Mouse (Mus musculus) neural tube, embryonic 13.5 days (tissue): ENCODE measurements around the gene Il17c. TPM values are rescaled to one million over a fixed set of nuclear protein-coding genes. Genes with fewer than 3 reads are reported as not detected.

ENCODE experiments used
- ATAC-seq: fragments of 200-750 bp; cut with Nextera tagmentation; 2 replicates; pipeline ENCODE4 v1.8.0; 2017; ENCODE audit warnings: low read depth, mild to moderate bottlenecking, moderate TSS enrichment, moderate library complexity
- H3K27ac ChIP-seq: fragments of 300-500 bp; sonication (generic); replicated peaks from 2 replicates; pipeline ENCODE4 v1.5.1; 2015; ENCODE audit warnings: moderate library complexity, mild to moderate bottlenecking, inconsistent platforms
- H3K27me3 ChIP-seq: fragments of 300-500 bp; sonication (generic); 2 replicates; pipeline ENCODE4 v1.6.1; 2015; ENCODE audit warnings: mild to moderate bottlenecking, inconsistent platforms
- H3K36me3 ChIP-seq: fragments of 300-500 bp; sonication (generic); 2 replicates; pipeline ENCODE4 v1.6.1; 2015; ENCODE audit warnings: mild to moderate bottlenecking, inconsistent platforms
- H3K4me1 ChIP-seq: fragments of 300-500 bp; sonication (generic); replicated peaks from 2 replicates; pipeline ENCODE4 v1.6.1; 2015; ENCODE audit warnings: inconsistent platforms
- H3K4me2 ChIP-seq: fragments of 300-500 bp; sonication (generic); 2 replicates; pipeline ENCODE4 v1.6.1; 2015; ENCODE audit warnings: inconsistent platforms, mild to moderate bottlenecking, moderate library complexity
- H3K4me3 ChIP-seq: fragments of 300-500 bp; sonication (generic); 2 replicates; pipeline ENCODE4 v1.5.1; 2015; ENCODE audit warnings: mild to moderate bottlenecking, inconsistent platforms
- H3K9ac ChIP-seq: fragments of 300-500 bp; sonication (generic); 2 replicates; pipeline ENCODE4 v1.6.1; 2015; ENCODE audit warnings: moderate library complexity, mild to moderate bottlenecking, inconsistent platforms
- H3K9me3 ChIP-seq: fragments of 300-500 bp; sonication (generic); 2 replicates; pipeline ENCODE4 v1.6.1; 2016; ENCODE audit warnings: inconsistent platforms
- WGBS: fragments of 180-500 bp; shearing (Covaris S2); methylation state at CpG from one replicate; pipeline ENCODE4 v1.1.7; 2015; 5-methylcytosine and 5-hydroxymethylcytosine counted together
- microRNA-seq: library from miRNA; unstranded; fragments of <30 nt; microRNA quantifications from one replicate; pipeline ENCODE4, GENCODE M21; 2016
- polyA plus RNA-seq: library from polyadenylated mRNA; unstranded; fragments of >200 nt; fragmentation: Nextera tagmentation; extraction: Ambion mirVana; gene quantifications from 2 replicates; pipeline ENCODE4 v1.2.1, GENCODE M21; 2015

The Il17c gene
- polyA plus RNA-seq, 1 experiment from 2014 or later: not detected

GRCm38 (mm10) chr8:122463651-122464640 is 42.1 kb downstream of the Il17c start:
- Histone ChIP-seq H3K27me3 (peaks cover 52% of the 10 kb centered on the region), H3K9me3 (no peaks in the 10 kb centered on the region), H3K36me3 (peaks cover 39% of the 10 kb centered on the region), H3K4me3 (no peak overlapping the region), H3K27ac (no peak overlapping the region), H3K4me1 (peaks cover 12% of the 10 kb centered on the region), H3K9ac (no peak overlapping the region), H3K4me2 (no peak overlapping the region)
- WGBS: 70% methylated on average over 12 of the region's 12 CpGs
- ATAC-seq: no peak

- 79% methylated on average over 7 of the region's 7 CpGs for WGBS
- H3K27ac ChIP-seq: no peak overlapping the region
- no peak overlapping the region for H3K4me2 ChIP-seq
Measured at GRCm38 (mm10) chr8:122464985-122465384, 43.2 kb downstream of the Il17c start.

GRCm38 (mm10) chr8:122467816-122468215 is 46.0 kb downstream of the Il17c start:
- no peak overlapping the region for H3K4me2 ChIP-seq
- H3K27ac ChIP-seq: no peak overlapping the region
- 91% methylated on average over 13 of the region's 13 CpGs for WGBS
- peaks cover 61% of the 10 kb centered on the region for H3K36me3 ChIP-seq
- H3K9me3 ChIP-seq: no peaks in the 10 kb centered on the region
- no peaks in the 10 kb centered on the region for H3K4me1 ChIP-seq
- H3K27me3 ChIP-seq: peaks cover 13% of the 10 kb centered on the region
- H3K4me3 ChIP-seq: no peak overlapping the region
- no peak for ATAC-seq
- H3K9ac ChIP-seq: no peak overlapping the region

More at GRCm38 (mm10) chr8:122464985-122465384, 43.2 kb downstream of the Il17c start:
- no peak overlapping the region for H3K4me3 ChIP-seq
- no peak for ATAC-seq
- H3K9ac ChIP-seq: no peak overlapping the region
- no peaks in the 10 kb centered on the region for H3K9me3 ChIP-seq
- H3K27me3 ChIP-seq: peaks cover 42% of the 10 kb centered on the region
- H3K36me3 ChIP-seq: peaks cover 48% of the 10 kb centered on the region
- peaks cover 11% of the 10 kb centered on the region for H3K4me1 ChIP-seq

GRCm38 (mm10) chr8:122469407-122469806 is 47.6 kb downstream of the Il17c start:
- ATAC-seq: no peak
- H3K4me1 ChIP-seq: peaks cover 8% of the 10 kb centered on the region
- no peak overlapping the region for H3K27ac ChIP-seq
- H3K36me3 ChIP-seq: peaks cover 75% of the 10 kb centered on the region
- 82% methylated on average over 6 of the region's 6 CpGs for WGBS
- no peaks in the 10 kb centered on the region for H3K9me3 ChIP-seq
- H3K9ac ChIP-seq: no peak overlapping the region
- no peak overlapping the region for H3K4me3 ChIP-seq
- no peaks in the 10 kb centered on the region for H3K27me3 ChIP-seq
- no peak overlapping the region for H3K4me2 ChIP-seq

- H3K9ac ChIP-seq: no peak overlapping the region
- peaks cover 74% of the 10 kb centered on the region for H3K36me3 ChIP-seq
- 87% methylated on average over 10 of the region's 10 CpGs for WGBS
- H3K4me3 ChIP-seq: no peak overlapping the region
- no peaks in the 10 kb centered on the region for H3K9me3 ChIP-seq
- H3K4me1 ChIP-seq: peaks cover 13% of the 10 kb centered on the region
- H3K4me2 ChIP-seq: no peak overlapping the region
- H3K27me3 ChIP-seq: no peaks in the 10 kb centered on the region
- H3K27ac ChIP-seq: no peak overlapping the region
- ATAC-seq: no peak
Measured at GRCm38 (mm10) chr8:122469965-122470364, 48.1 kb downstream of the Il17c start.

- H3K27me3 ChIP-seq: no peaks in the 10 kb centered on the region
Measured at GRCm38 (mm10) chr8:122470691-122471090, 48.9 kb downstream of the Il17c start.

More at GRCm38 (mm10) chr8:122470691-122471090, 48.9 kb downstream of the Il17c start:
- no peak overlapping the region for H3K4me3 ChIP-seq
- no peaks in the 10 kb centered on the region for H3K9me3 ChIP-seq
- no peak overlapping the region for H3K4me2 ChIP-seq
- peaks cover 67% of the 10 kb centered on the region for H3K36me3 ChIP-seq
- H3K27ac ChIP-seq: no peak overlapping the region
- no peak for ATAC-seq
- H3K9ac ChIP-seq: no peak overlapping the region
- peaks cover 17% of the 10 kb centered on the region for H3K4me1 ChIP-seq
- WGBS: 88% methylated on average over 5 of the region's 5 CpGs

Small RNAs within 50 kb of the gene (microRNA-seq; reads per million reads assigned to microRNA genes)
- not detected for gene Gm24366

Other genes starting within 250 kb of the Il17c start
- 0.83 and 0.89 TPM in 2 replicates for gene Zfpm1, start 139.9 kb upstream of the Il17c start, polyA plus RNA-seq
- not detected in 2 replicates for gene Trhr2, start 61.3 kb upstream of the Il17c start, polyA plus RNA-seq
- 37.0 and 43.6 TPM in 2 replicates for gene Zc3h18, start 45.4 kb upstream of the Il17c start, polyA plus RNA-seq
- 46.6 and 51.4 TPM in 2 replicates for gene Cyba, start 10.9 kb downstream of the Il17c start, polyA plus RNA-seq
- gene Mvd, start 21.4 kb downstream of the Il17c start, polyA plus RNA-seq: 46.6 and 53.8 TPM in 2 replicates
- 0.15 TPM in 1 of 2 replicates, not detected in the other for gene Snai3, start 38.7 kb downstream of the Il17c start, polyA plus RNA-seq
- 36.8 and 39.1 TPM in 2 replicates for gene Rnf166, start 54.0 kb downstream of the Il17c start, polyA plus RNA-seq
- 57.4 and 63.7 TPM in 2 replicates for gene Ctu2, start 54.1 kb downstream of the Il17c start, polyA plus RNA-seq
- 3.2 and 6.2 TPM in 2 replicates for gene Piezo1, start 129.3 kb downstream of the Il17c start, polyA plus RNA-seq
- 7.3 and 9.2 TPM in 2 replicates for gene Cdt1, start 146.0 kb downstream of the Il17c start, polyA plus RNA-seq
- 133 and 161 TPM in 2 replicates for gene Aprt, start 154.9 kb downstream of the Il17c start, polyA plus RNA-seq
- 5.5 and 6.5 TPM in 2 replicates for gene Galns, start 189.4 kb downstream of the Il17c start, polyA plus RNA-seq
- gene Trappc2l, start 189.6 kb downstream of the Il17c start, polyA plus RNA-seq: 84.7 and 101 TPM in 2 replicates
- not detected in 2 replicates for gene Pabpn1l, start 200.7 kb downstream of the Il17c start, polyA plus RNA-seq